ENCODE assay signal across 8 mouse cellular contexts in genomic region chr7:142664465-142665029, GRCm38 (mm10). TPM values are rescaled to one million over a fixed set of nuclear protein-coding genes. Genes with fewer than 3 reads are reported as not detected.
A peak's percentile ranks its signal among the peaks of the same experiment; 100 is the strongest.
DNase-seq lines count a peak whose midpoint lies in the region; ATAC-seq and TF ChIP-seq lines count a peak whose summit lies in the region.

No protein-coding gene starts in this region.

- no peak for DNase-seq in heart, adult 18-20 months
- DNase-seq in ZHBTc4 (ENCODE audit: low read depth, low spot score) = peak; percentile 25
- no peak for DNase-seq in liver, embryonic 14.5 days (ENCODE audit: low read depth in 3 of 3, low spot score in 3 of 3)
- DNase-seq in urinary bladder, postnatal 10 days (ENCODE audit: low spot score) = no peak
- no peak for DNase-seq in gastrocnemius, postnatal 14 days
- DNase-seq in adrenal gland, adult (ENCODE audit: inconsistent age in 2 of 2, low spot score in 1 of 2) = no peak

- peak overlapping the region; percentile 51 to 62 for H3K4me3 ChIP-seq in heart, embryonic 14.5 days (ENCODE audit: control insufficient read depth in 1 of 2, insufficient read depth in 1 of 2, low read depth in 1 of 2, low read length in 2 of 2)
- H3K4me3 ChIP-seq in forebrain, embryonic 15.5 days = no peak overlapping the region
- H3K4me3 ChIP-seq in liver, embryonic 14.5 days (ENCODE audit: insufficient read depth in 1 of 2, low read depth in 2 of 2, low read length in 2 of 2) = no peak overlapping the region

- peaks cover 0 to 5% of the 10 kb centered on the region in 2 experiments; a peak in 1 of 4 replicates for H3K4me1 ChIP-seq in heart, embryonic 14.5 days (ENCODE audit: control insufficient read depth in 2 of 2, insufficient read depth in 2 of 2, low read length in 2 of 2)
- peaks cover 24% of the 10 kb centered on the region for H3K4me1 ChIP-seq in forebrain, embryonic 15.5 days
- H3K4me1 ChIP-seq in liver, embryonic 14.5 days (replicated peaks; ENCODE audit: control insufficient read depth in 2 of 2, insufficient read depth in 2 of 2, low read length in 1 of 2) = no peaks in the 10 kb centered on the region

- intact Hi-C loops in gastrocnemius, postnatal 14 days (cut with DNase I; ENCODE audit: low total_unique reads) = no loop called here

- 8% methylated on average over 9 of the region's 9 CpGs for WGBS in heart, embryonic 14.5 days
- WGBS in forebrain, embryonic 15.5 days = 5% methylated on average over 9 of the region's 9 CpGs
- WGBS in liver, embryonic 14.5 days (ENCODE audit: insufficient replicate concordance) = 5% methylated on average over 9 of the region's 9 CpGs

- TF ChIP-seq CTCF in liver, embryonic 14.5 days (IDR thresholded peaks at IDR 0.05; ENCODE audit: low read depth) = no peak

- H3K4me2 ChIP-seq in heart, embryonic 14.5 days (ENCODE audit: low read length) = peak overlapping the region; percentile 65
- no peak overlapping the region for H3K4me2 ChIP-seq in forebrain, embryonic 15.5 days (replicated peaks)
- H3K4me2 ChIP-seq in liver, embryonic 14.5 days (ENCODE audit: low read depth) = peak overlapping the region; percentile 38

- peak overlapping the region; percentile 57 to 80; a peak in 3 of 4 replicates for H3K27ac ChIP-seq in heart, embryonic 14.5 days (replicated peaks in 1 of 2; ENCODE audit: control insufficient read depth in 1 of 2, insufficient read depth in 1 of 2, low read depth in 2 of 2, low read length in 2 of 2)
- no peak overlapping the region for H3K27ac ChIP-seq in forebrain, embryonic 15.5 days (replicated peaks)
- H3K27ac ChIP-seq in liver, embryonic 14.5 days = no peak overlapping the region

- no peak for ATAC-seq in heart, embryonic 14.5 days (ENCODE audit: insufficient number of reproducible peaks, insufficient read depth, low FRiP score, low read depth)
- 0 out of 2 replicates have a peak, but pooled peaks have one; percentile 25 for ATAC-seq in forebrain, embryonic 15.5 days (replicated peaks)
- ATAC-seq in liver, embryonic 14.5 days (ENCODE audit: insufficient read depth) = peak; percentile 51

- TF ChIP-seq EP300 in liver, embryonic 14.5 days (IDR thresholded peaks at IDR 0.05; ENCODE audit: low read depth) = no peak

- H3K9ac ChIP-seq in heart, embryonic 14.5 days (ENCODE audit: low read length) = peak overlapping the region; percentile 95
- no peak overlapping the region for H3K9ac ChIP-seq in forebrain, embryonic 15.5 days (replicated peaks)
- H3K9ac ChIP-seq in liver, embryonic 14.5 days (replicated peaks) = no peak overlapping the region

- peaks cover 55% of the 10 kb centered on the region for H3K27me3 ChIP-seq in heart, embryonic 14.5 days (ENCODE audit: control insufficient read depth, insufficient read depth, low read length)
- peaks cover 69% of the 10 kb centered on the region for H3K27me3 ChIP-seq in forebrain, embryonic 15.5 days
- peaks cover 60% of the 10 kb centered on the region for H3K27me3 ChIP-seq in liver, embryonic 14.5 days (ENCODE audit: control insufficient read depth, insufficient read depth, low read length)

- peaks cover 14% of the 10 kb centered on the region for H3K36me3 ChIP-seq in heart, embryonic 14.5 days (ENCODE audit: control insufficient read depth, insufficient read depth, low read length)
- H3K36me3 ChIP-seq in forebrain, embryonic 15.5 days = no peaks in the 10 kb centered on the region
- H3K36me3 ChIP-seq in liver, embryonic 14.5 days (replicated peaks; ENCODE audit: control insufficient read depth, insufficient read depth, low read depth) = no peaks in the 10 kb centered on the region

- H3K9me3 ChIP-seq in heart, embryonic 14.5 days (ENCODE audit: control insufficient read depth, low read length) = peaks cover 12% of the 10 kb centered on the region
- H3K9me3 ChIP-seq in forebrain, embryonic 15.5 days = no peaks in the 10 kb centered on the region
- H3K9me3 ChIP-seq in liver, embryonic 14.5 days (ENCODE audit: control insufficient read depth, low read length) = no peaks in the 10 kb centered on the region; the same call in 1 of the 2 replicates

RNA-seq across cellular contexts. Expression of gene Igf2, which starts 2.1 kb away (rescaled TPM):
- 1,590 and 1,642 TPM in 2 replicates for polyA plus RNA-seq in heart, embryonic 14.5 days (2014; fragmentation: Nextera tagmentation; extraction: Ambion mirVana)
- 10 to 100 TPM; 47.4 to 56.7 TPM for total RNA-seq in heart, adult 18-20 months (2021)
- 60.0 and 64.7 TPM in 2 replicates for polyA plus RNA-seq in forebrain, embryonic 15.5 days (2015; fragmentation: Nextera tagmentation; extraction: Ambion mirVana)
- polyA plus RNA-seq in liver, embryonic 14.5 days (2012; rRNA removed) = 904 and 960 TPM in 2 replicates
- 416 and 496 TPM in 2 replicates for polyA plus RNA-seq in liver, embryonic 14.5 days (2014; fragmentation: Nextera tagmentation; extraction: Ambion mirVana)
- 1,000 to 10,000 TPM; 2,828 to 3,358 TPM for total RNA-seq in gastrocnemius, postnatal 14 days (2021)

RNA-seq across cellular contexts. Expression of gene Gm49394, which starts 5.2 kb away (rescaled TPM):
- polyA plus RNA-seq in heart, embryonic 14.5 days (2014; fragmentation: Nextera tagmentation; extraction: Ambion mirVana) = 0.04 TPM in 1 of 2 replicates, not detected in the other
- not detected for total RNA-seq in heart, adult 18-20 months (2021)
- 0.04 and 0.11 TPM in 2 replicates for polyA plus RNA-seq in forebrain, embryonic 15.5 days (2015; fragmentation: Nextera tagmentation; extraction: Ambion mirVana)
- 0.02 and 0.06 TPM in 2 replicates for polyA plus RNA-seq in liver, embryonic 14.5 days (2012; rRNA removed)
- not detected in 2 replicates for polyA plus RNA-seq in liver, embryonic 14.5 days (2014; fragmentation: Nextera tagmentation; extraction: Ambion mirVana)
- under 1 TPM; 0.22 to 0.86 TPM for total RNA-seq in gastrocnemius, postnatal 14 days (2021)

Comparison
In these comparisons a context has a peak if more than half of its experiments do, and no peak if none do; other contexts are left out.
1. H3K27ac ChIP-seq: peak in heart, embryonic 14.5 days (2 of 2); none in forebrain, embryonic 15.5 days (single experiment) and liver, embryonic 14.5 days (single experiment).
2. H3K4me3 ChIP-seq: peak in heart, embryonic 14.5 days (2 of 2); none in forebrain, embryonic 15.5 days (single experiment) and liver, embryonic 14.5 days (0 of 2).